Mouse (Mus musculus) C2C12 (cell line): Measurements from ENCODE around the gene Chkb.

Experiments used
- CEBPB ChIP-seq: IDR thresholded peaks from one replicate; pipeline ENCODE4 v1.6.1; 2011; ENCODE audit warnings: low read depth, mild to moderate bottlenecking, control low read depth, moderate library complexity
- CTCF ChIP-seq: IDR thresholded peaks from one replicate; pipeline ENCODE4 v1.5.1; 2011; ENCODE audit not compliant: control insufficient read depth, insufficient read depth, insufficient read length
- MAX ChIP-seq: IDR thresholded peaks from one replicate; pipeline ENCODE4 v1.6.1; 2011; ENCODE audit warnings: mild to moderate bottlenecking, control low read depth
- MYOD1 ChIP-seq: IDR thresholded peaks from one replicate; pipeline ENCODE4 v1.6.1; 2011; ENCODE audit warnings: low read depth; ENCODE audit not compliant: control insufficient read depth, insufficient read length
- MYOG ChIP-seq: IDR thresholded peaks from one replicate; pipeline ENCODE4 v1.6.1; 2011; ENCODE audit not compliant: control insufficient read depth, insufficient read length; ENCODE audit errors: extremely low read depth
- USF1 ChIP-seq: IDR thresholded peaks from one replicate; pipeline ENCODE4 v1.6.1; 2011; ENCODE audit warnings: low read depth, mild to moderate bottlenecking, control low read depth, moderate library complexity

DNA sequence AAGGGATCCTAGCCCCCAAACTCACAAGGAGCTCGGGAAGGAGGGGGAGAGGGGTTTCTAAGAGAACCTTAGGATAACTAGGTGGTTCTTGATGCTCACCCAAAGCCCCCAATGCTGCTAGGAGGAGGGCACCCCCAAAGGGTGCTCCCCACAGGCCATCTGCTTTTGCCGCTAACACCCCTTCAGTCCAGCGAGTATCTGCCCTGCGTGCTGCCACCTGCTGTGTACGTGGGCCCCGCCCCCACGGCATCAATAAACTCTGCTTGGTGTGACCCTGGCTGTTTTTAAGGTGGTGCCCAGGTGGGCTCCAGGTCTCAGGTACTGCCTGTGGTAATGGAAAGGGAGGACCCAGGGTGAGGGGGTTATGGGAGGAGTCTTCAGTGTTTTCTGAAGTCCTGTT lies 32.5 kb upstream of the Chkb start:
- no peak for TF ChIP-seq MYOG
- TF ChIP-seq MAX, result no peak
- no peak for TF ChIP-seq CTCF
- TF ChIP-seq MYOD1, result no peak
- TF ChIP-seq USF1, result no peak
- no peak for TF ChIP-seq CEBPB
